Mouse (Mus musculus) adrenal gland, postnatal 4 days (tissue): Measurements from ENCODE around the gene Gm49339. TPM values are rescaled to one million over a fixed set of nuclear protein-coding genes. Genes with fewer than 3 reads are reported as not detected.
"Not testable (repeated sequence)": the region's sequence is repeated elsewhere in the genome, so short reads cannot be mapped to it uniquely, and the experiment has no call there.

Experiments used
- DNase-seq, 2 experiments: peaks; one replicate each; pipeline ENCODE4 v3.0.0; 2021 to 2022; ENCODE audit warnings: low spot score in 2 of 2, mixed read lengths in 2 of 2
- long read RNA-seq, 2 experiments: library from polyadenylated mRNA; stranded (forward); transcript quantifications; one replicate each; pipeline ENCODE4 v2.0.0; 2021
- total RNA-seq, 2 experiments: library from RNA; stranded (reverse); gene quantifications; 2 replicates each; pipeline ENCODE4 v1.2.3; 2021

Gene Gm49339
- under 1 TPM; 0.25 to 0.96 TPM for total RNA-seq
- long read RNA-seq, experiment 1: 0 reads
- long read RNA-seq, experiment 2: 0 reads

DNA sequence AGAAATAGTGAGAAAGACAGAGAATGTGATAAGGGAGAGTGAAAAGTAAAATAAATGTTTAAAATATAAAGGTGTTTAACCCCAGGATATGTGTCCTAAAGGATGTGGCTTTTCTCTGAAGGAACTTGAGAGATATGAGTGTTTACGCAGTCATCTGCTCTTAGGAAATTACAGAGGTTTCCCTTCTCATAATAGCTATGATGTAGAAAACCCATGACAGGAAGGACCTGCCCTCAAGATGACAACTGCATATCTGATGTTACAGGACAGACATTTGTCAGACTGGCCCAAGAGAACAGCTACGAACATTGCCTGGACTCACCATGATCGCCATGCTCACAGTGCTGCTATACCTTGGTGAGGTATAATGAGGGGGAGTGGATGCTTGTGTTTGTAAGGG lies at the start of gene Gm49339, which contains the start of gene Lilr4b:
TSS of gene Gm49339 (plus strand) at position 216 of the 400 bp plus-strand sequence.
TSS of gene Lilr4b (plus strand) at position 236 of the 400 bp plus-strand sequence.
- not testable (repeated sequence) for DNase-seq

DNA sequence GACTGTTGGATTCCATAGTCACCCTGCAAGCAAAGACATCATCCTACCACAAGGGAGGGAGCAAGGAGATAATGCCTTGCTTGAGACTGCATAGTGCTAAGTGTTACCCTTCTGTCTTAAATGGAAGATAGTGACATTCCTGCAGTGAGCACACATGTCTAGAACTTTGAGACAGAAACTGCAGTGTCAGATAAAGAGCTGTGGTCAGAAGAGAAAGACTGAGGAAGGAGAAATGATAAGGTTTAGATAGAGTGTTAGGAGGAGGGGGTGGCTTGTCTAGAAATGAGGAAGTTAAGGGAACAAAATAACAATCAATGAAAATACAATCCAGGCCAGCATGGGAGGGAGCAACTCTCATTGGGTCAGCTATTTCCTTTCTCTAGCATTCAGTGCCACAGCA lies 47.5 kb upstream of the Gm49339 start:
- DNase-seq: no peak

GRCm38 (mm10) chr10:51435684-51436083 lies 44.7 kb upstream of the Gm49339 start:
- DNase-seq: no peak

GRCm38 (mm10) chr10:51451610-51452009 lies 28.8 kb upstream of the Gm49339 start:
- no peak for DNase-seq

DNA sequence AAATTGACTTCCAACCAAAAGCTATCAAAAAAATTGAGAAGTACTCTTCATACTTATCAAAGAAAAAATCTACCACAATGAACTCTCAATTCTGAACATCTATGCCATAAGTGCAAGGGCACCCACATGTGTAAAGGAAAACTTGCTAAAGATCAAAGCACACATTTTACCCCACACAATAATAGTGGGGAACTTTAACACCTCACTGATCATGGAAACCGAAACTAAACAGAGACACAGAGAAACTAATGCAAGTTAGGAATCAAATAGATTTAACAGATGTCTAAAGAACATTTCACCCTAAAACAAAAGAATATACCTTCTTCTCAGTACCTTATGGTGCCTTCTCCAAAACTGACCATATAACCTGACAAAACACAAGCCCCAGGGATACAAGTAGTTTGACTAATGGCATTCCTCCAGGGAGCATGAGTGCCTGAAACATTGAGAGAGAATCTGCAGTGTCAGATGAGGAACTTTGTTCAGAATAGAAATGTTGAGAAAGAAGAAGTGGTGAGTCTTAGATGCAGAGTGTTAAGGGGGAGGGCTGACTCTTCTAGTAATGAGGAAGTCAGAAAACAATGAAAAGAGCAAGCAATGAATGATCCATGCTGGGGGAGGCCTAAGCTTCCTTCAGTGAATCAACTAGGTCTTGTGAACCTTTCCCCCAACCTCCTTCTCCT lies 26.7 kb upstream of the Gm49339 start:
- DNase-seq: no peak

DNA sequence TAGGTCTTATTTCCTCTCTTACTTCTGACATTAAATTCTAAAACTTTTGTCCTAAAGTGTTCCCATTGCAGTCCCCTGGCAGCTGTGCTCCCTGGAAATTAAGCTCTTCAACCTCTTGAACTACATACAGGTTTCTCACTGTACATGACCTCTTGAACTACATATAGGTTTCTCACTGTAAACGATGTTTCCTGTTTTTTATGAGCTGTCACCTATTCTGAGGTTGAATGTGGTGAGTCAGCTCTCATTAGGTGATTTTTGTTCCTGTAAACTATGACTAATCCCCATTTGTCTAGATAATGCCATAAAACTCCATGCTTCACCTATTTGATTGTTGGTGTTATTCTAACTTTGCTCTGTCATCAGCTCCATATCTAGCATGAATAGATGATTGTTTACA lies 26.0 kb upstream of the Gm49339 start:
- no peak for DNase-seq

- no peak for DNase-seq
Observed at GRCm38 (mm10) chr10:51455762-51456161, 24.6 kb upstream of the Gm49339 start.

DNA sequence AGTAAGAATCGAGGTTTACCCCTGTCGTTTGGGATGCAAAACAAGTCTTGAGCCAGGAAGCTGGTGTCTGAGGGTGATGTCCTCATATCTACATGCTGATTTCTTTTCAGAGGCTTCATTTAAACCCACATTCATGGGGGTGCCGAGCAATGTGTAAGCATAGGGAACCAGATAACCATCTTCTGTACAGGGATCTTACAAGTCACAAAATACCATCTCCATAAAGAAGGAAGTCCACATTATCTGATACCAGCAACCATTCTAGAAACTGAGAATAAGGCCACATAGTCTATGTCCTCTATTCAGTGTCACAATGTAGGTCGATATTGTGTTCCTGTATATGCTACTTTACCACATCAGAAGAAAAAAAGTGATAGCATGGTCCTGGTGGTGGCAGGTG lies 24.0 kb upstream of the Gm49339 start:
- DNase-seq: no peak

- not testable (repeated sequence) for DNase-seq
Observed at GRCm38 (mm10) chr10:51463800-51464199, 16.6 kb upstream of the Gm49339 start.

DNA sequence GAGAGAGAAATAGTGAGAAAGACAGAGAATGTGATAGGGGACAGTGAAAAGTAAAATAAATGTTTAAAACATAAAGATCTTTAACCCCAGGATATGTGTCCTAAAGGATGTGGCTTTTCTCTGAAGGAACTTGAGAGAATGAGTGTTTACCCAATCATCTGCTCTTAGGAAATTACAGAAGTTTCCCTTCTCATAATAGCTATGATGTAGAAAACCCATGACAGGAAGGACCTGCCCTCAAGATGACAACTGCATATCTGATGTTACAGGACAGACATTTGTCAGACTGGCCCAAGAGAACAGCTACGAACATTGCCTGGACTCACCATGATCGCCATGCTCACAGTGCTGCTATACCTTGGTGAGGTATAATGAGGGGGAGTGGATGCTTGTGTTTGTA lies 10.3 kb downstream of the Gm49339 start, which contains the start of gene Lilrb4a:
TSS of gene Lilrb4a (plus strand) at position 266 of the 400 bp plus-strand sequence.
- not testable (repeated sequence) for DNase-seq

DNA sequence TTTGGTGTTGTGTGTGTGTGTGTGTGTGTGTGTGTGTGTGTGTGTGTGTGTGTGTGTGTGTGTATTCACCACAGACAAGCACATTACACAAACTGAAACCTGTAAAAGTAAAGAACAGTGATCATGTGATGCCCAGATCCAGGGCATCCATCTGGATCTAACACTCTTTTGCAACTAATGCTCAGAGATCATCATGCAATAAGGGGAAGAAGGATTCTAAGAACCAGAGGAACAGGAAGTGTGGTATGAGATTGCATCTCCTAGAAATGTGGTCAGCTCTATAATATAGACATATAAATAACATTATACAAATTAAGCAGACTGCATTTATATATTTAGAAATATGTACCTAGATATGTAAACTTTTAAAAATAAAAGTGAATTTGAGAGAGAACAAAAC lies 39.6 kb downstream of the Gm49339 start:
- DNase-seq: no peak

DNA sequence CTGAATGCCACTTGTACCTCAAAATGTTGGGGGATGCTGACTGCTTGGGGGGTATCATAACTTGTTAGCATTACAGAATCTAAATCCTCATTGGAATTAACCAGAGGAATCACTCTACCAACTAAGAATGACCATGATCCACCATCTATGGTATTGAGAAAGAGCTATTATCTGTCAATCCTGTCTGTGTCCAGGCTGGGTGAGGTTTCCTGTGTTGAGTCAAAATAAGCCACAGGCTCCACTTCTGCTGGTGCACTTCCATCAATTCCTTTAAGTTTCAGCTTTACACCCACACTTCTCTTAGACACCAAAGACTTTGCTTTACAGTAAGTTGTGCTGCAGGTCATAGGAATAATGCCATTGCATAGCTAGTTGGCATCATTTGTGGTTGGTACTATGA lies 41.0 kb downstream of the Gm49339 start:
- no peak for DNase-seq

DNA sequence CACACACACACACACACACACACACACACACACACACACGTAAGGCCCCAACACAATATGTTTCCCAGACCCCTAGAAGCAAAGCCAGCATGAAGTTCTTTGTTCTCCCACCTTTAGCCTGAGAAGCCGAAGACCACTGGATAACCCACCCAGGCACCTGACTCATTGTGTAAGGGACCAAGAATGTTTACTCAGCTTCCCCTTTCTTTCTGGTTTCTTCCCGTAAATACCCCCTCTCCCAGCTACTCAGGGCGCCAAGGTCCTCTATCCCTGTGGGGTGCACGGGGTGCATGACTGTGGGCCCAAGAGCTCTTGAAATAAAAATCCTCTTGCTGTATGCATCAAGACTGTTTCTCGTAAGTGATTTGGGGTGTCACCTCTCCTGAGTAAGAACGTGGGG lies 45.7 kb downstream of the Gm49339 start:
- no peak for DNase-seq

DNA sequence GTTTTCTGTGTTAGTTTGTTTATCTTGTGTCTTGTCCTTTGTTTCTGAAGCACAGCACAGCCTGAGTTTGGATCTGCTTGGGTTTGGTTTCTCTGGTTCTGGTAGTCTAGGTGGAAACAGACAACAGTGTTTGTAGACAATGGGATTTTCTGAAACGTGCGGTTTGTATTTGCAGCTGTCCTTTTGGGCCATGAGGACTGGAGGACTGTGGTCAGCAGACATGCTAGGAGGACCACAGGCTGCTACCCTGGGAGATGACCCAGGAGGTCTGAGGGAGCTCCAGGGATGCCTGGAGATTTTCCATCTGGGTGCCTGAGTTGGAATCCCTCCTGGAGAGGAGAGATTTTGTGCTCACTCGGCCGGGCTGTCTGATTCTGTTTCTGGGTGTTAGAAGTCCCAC lies 46.2 kb downstream of the Gm49339 start:
- DNase-seq: no peak

DNA sequence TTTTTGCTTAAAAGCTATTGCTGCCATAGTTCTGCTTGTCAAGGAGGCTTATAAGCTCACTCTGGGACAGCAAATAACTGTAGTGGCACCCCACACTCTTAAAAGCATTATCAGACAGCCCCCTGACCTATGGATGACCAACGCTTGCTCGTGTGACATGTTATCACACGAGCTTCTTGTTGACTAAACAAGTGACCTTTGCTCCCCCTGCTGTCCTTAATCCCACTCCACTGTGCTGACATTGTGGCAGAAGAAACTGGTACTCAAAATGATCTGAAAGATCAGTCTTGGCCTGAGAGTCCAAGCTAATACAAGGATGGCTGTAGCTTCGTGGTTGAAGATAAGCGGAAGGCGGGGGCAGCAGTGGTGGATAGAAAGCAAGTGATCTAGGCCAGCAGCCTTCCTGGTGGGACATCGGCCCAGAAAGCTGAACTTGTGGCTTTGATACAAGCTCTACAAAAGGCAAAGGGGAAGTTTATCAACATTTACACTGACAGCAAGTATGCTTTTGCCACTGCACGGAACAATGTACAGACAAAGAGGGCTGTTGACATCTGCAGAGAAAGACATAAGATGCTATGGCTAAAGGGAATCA lies 48.5 kb downstream of the Gm49339 start:
- DNase-seq: no peak

DNA sequence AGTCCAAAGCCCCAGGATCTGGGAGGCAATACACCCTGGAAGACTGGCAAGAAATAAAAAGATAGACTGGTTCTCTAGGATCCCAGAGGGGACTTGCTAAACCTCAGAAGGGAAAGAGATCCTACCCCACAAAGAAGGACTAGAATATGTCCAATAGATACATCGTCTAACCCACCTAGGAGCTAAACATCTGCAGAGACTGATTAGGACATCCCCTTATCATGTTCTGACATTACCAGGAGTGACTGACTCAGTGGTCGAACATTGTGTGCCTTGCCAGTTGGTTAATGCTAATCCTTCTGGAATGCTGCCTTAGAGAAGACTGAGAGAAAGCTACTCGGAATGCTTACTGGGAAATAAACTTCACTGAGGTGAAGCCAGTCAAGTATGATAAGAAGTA lies 49.1 kb downstream of the Gm49339 start:
- DNase-seq: no peak

GRCm38 (mm10) chr10:51530813-51531212 lies 50.4 kb downstream of the Gm49339 start:
- no peak for DNase-seq

Other genes with a start within 250 kb of the Gm49339 start
- 1 to 10 TPM; 3.2 TPM for gene Lilr4b, start within 50 bp of the Gm49339 start, total RNA-seq
- 1 to 10 TPM; 2.6 to 3.2 TPM for gene Lilrb4a, start 10.3 kb downstream of the Gm49339 start, total RNA-seq
- gene Fam162b, start 109.9 kb downstream of the Gm49339 start, total RNA-seq: not detected
- gene Gprc6a, start 150.8 kb downstream of the Gm49339 start, total RNA-seq: not detected
- under 1 TPM in 1 of 2 experiments, not detected in 1; 0.81 TPM for gene Rfx6, start 197.1 kb downstream of the Gm49339 start, total RNA-seq